8 mouse cellular contexts compared by ENCODE assay signal in the genomic region with DNA sequence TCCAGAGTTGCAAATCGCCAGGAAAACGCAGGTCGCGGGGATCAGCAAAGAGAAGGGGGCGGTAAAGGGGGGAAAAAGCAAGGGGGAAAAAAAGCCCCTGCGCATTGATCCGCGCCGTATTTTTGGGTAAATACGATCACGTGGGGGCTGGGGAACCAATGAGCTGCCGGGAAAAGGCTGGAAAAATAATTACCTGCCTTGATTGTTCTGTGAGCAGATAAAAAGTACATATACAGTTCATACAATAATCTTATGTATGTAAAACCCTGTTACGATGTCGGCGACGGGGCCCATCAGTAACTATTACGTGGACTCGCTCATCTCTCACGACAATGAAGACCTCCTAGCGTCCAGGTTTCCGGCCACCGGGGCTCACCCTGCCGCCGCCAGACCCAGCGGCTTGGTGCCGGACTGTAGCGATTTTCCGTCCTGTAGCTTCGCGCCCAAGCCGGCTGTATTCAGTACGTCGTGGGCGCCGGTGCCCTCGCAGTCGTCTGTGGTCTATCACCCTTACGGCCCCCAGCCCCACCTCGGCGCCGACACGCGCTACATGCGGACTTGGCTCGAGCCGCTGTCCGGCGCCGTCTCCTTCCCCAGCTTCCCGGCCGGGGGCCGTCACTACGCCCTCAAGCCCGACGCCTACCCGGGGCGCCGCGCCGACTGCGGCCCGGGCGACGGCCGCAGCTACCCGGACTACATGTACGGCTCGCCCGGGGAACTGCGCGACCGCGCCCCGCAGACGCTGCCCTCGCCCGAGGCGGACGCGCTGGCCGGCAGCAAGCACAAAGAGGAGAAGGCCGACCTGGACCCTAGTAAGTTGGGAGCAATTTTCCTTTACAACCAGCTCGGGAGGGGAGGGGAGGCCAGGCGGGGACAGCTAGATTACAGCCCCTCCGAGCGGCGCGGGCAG. TPM values are rescaled to one million over a fixed set of nuclear protein-coding genes. Genes with fewer than 3 reads are reported as not detected.
DNase-seq lines count a peak whose midpoint lies in the region; ATAC-seq and TF ChIP-seq lines count a peak whose summit lies in the region.

No protein-coding gene starts in this region.

- no peak for ATAC-seq in megakaryocyte, adult 5-6 weeks (ENCODE audit: poor library complexity, severe bottlenecking)
- ATAC-seq in intestine, postnatal 0 days = no peak

- H3K4me2 ChIP-seq in intestine, postnatal 0 days (replicated peaks; ENCODE audit: low read depth) = peak overlapping the region; percentile 52

- under 1% methylated on average over 88 of the region's 88 CpGs for WGBS in forebrain, embryonic 10.5 days
- under 1% methylated on average over 88 of the region's 88 CpGs for WGBS in intestine, postnatal 0 days

- no peaks in the 10 kb centered on the region for H3K9me3 ChIP-seq in megakaryocyte, embryonic 14.5 days
- H3K9me3 ChIP-seq in forebrain, embryonic 10.5 days = no peaks in the 10 kb centered on the region
- H3K9me3 ChIP-seq in intestine, postnatal 0 days (ENCODE audit: control insufficient read depth) = no peaks in the 10 kb centered on the region

- TF ChIP-seq CTCF in intestine, postnatal 0 days (IDR thresholded peaks at IDR 0.05; ENCODE audit: low read depth) = no peak

- H3K36me3 ChIP-seq in megakaryocyte, embryonic 14.5 days (replicated peaks; ENCODE audit: low read length) = no peaks in the 10 kb centered on the region
- H3K36me3 ChIP-seq in forebrain, embryonic 10.5 days (replicated peaks) = no peaks in the 10 kb centered on the region
- no peaks in the 10 kb centered on the region for H3K36me3 ChIP-seq in intestine, postnatal 0 days (ENCODE audit: control insufficient read depth, insufficient read depth)

- DNase-seq in forebrain, embryonic 10.5 days (ENCODE audit: extremely low spot score, low spot score) = no peak
- peak; percentile 49 for DNase-seq in naive thymus-derived CD4-positive, alpha-beta T cell, adult 2 months (ENCODE audit: low read depth)
- no peak for DNase-seq in cerebellum, adult 18-20 months
- DNase-seq in thymus, postnatal 0 days (ENCODE audit: low spot score) = no peak
- no peak for DNase-seq in layer of hippocampus, postnatal 25 days (ENCODE audit: extremely low spot score in 1 of 2, low spot score in 1 of 2)

- H3K4me1 ChIP-seq in megakaryocyte, embryonic 14.5 days = peaks cover 27% of the 10 kb centered on the region
- H3K4me1 ChIP-seq in forebrain, embryonic 10.5 days = peaks cover 13% of the 10 kb centered on the region
- H3K4me1 ChIP-seq in intestine, postnatal 0 days (replicated peaks; ENCODE audit: control insufficient read depth, insufficient read depth, low read length) = 0 out of 2 replicates have a peak, but pooled peaks cover 3% of the 10 kb centered on the region

- peaks cover 98% of the 10 kb centered on the region for H3K27me3 ChIP-seq in megakaryocyte, embryonic 14.5 days (replicated peaks)
- H3K27me3 ChIP-seq in forebrain, embryonic 10.5 days (ENCODE audit: poor library complexity, severe bottlenecking) = peaks cover 100% of the 10 kb centered on the region
- peaks cover 99% of the 10 kb centered on the region for H3K27me3 ChIP-seq in intestine, postnatal 0 days (replicated peaks; ENCODE audit: control insufficient read depth, insufficient read depth, low read length)

- peak overlapping the region; percentile 74 for H3K4me3 ChIP-seq in megakaryocyte, embryonic 14.5 days (replicated peaks)
- peak overlapping the region; percentile 40 for H3K4me3 ChIP-seq in forebrain, embryonic 10.5 days
- peak overlapping the region; percentile 25 for H3K4me3 ChIP-seq in intestine, postnatal 0 days (ENCODE audit: low read depth, low read length)

- no peak overlapping the region for H3K27ac ChIP-seq in forebrain, embryonic 10.5 days
- no peak overlapping the region for H3K27ac ChIP-seq in intestine, postnatal 0 days (ENCODE audit: low read depth, low read length)

- H3K9ac ChIP-seq in intestine, postnatal 0 days (ENCODE audit: low read depth, low read length) = peak overlapping the region; percentile 31; the same call in 1 of the 2 replicates

RNA-seq across cellular contexts. Expression of a gene that starts 5.4 kb away (rescaled TPM):
- not detected in 2 replicates for polyA plus RNA-seq in megakaryocyte, embryonic 14.5 days (2012; ENCODE audit: insufficient read depth, low replicate concordance)
- not detected in 2 replicates for total RNA-seq in megakaryocyte, adult 5-6 weeks (2015)
- not detected in 2 replicates for total RNA-seq in megakaryocyte, adult 5-6 weeks (2017)
- not detected in 2 replicates for polyA plus RNA-seq in forebrain, embryonic 10.5 days (2016; fragmentation: Nextera tagmentation; extraction: Ambion mirVana)
- polyA plus RNA-seq in intestine, postnatal 0 days (2015; fragmentation: Nextera tagmentation; extraction: Ambion mirVana) = 0.43 and 0.58 TPM in 2 replicates
- polyA plus RNA-seq in thymus, postnatal 0 days (2015; fragmentation: Nextera tagmentation; extraction: Ambion mirVana) = not detected in 2 replicates
- not detected for total RNA-seq in layer of hippocampus, postnatal 25 days (2021)

RNA-seq across cellular contexts. Expression of a gene that starts 8.8 kb away (rescaled TPM):
- 0.04 TPM in 1 of 2 replicates, not detected in the other for polyA plus RNA-seq in megakaryocyte, embryonic 14.5 days (2012; ENCODE audit: insufficient read depth, low replicate concordance)
- not detected in 2 replicates for total RNA-seq in megakaryocyte, adult 5-6 weeks (2015)
- total RNA-seq in megakaryocyte, adult 5-6 weeks (2017) = not detected in 2 replicates
- not detected in 2 replicates for polyA plus RNA-seq in forebrain, embryonic 10.5 days (2016; fragmentation: Nextera tagmentation; extraction: Ambion mirVana)
- 3.5 and 4.6 TPM in 2 replicates for polyA plus RNA-seq in intestine, postnatal 0 days (2015; fragmentation: Nextera tagmentation; extraction: Ambion mirVana)
- not detected in 2 replicates for polyA plus RNA-seq in thymus, postnatal 0 days (2015; fragmentation: Nextera tagmentation; extraction: Ambion mirVana)
- total RNA-seq in layer of hippocampus, postnatal 25 days (2021) = not detected

RNA-seq across cellular contexts. Expression of a gene that starts 14.4 kb away (rescaled TPM):
- not detected in 2 replicates for polyA plus RNA-seq in megakaryocyte, embryonic 14.5 days (2012; ENCODE audit: insufficient read depth, low replicate concordance)
- not detected in 2 replicates for total RNA-seq in megakaryocyte, adult 5-6 weeks (2015)
- total RNA-seq in megakaryocyte, adult 5-6 weeks (2017) = not detected in 2 replicates
- not detected in 2 replicates for polyA plus RNA-seq in forebrain, embryonic 10.5 days (2016; fragmentation: Nextera tagmentation; extraction: Ambion mirVana)
- polyA plus RNA-seq in intestine, postnatal 0 days (2015; fragmentation: Nextera tagmentation; extraction: Ambion mirVana) = 3.4 and 3.9 TPM in 2 replicates
- polyA plus RNA-seq in thymus, postnatal 0 days (2015; fragmentation: Nextera tagmentation; extraction: Ambion mirVana) = 0.16 TPM in 1 of 2 replicates, not detected in the other
- not detected for total RNA-seq in layer of hippocampus, postnatal 25 days (2021)

RNA-seq across cellular contexts. Expression of a gene that starts 15.0 kb away (rescaled TPM):
- polyA plus RNA-seq in megakaryocyte, embryonic 14.5 days (2012; ENCODE audit: insufficient read depth, low replicate concordance) = 0.08 TPM in 1 of 2 replicates, not detected in the other
- not detected in 2 replicates for total RNA-seq in megakaryocyte, adult 5-6 weeks (2015)
- not detected in 2 replicates for total RNA-seq in megakaryocyte, adult 5-6 weeks (2017)
- polyA plus RNA-seq in forebrain, embryonic 10.5 days (2016; fragmentation: Nextera tagmentation; extraction: Ambion mirVana) = not detected in 2 replicates
- 0.25 TPM in 1 of 2 replicates, not detected in the other for polyA plus RNA-seq in intestine, postnatal 0 days (2015; fragmentation: Nextera tagmentation; extraction: Ambion mirVana)
- not detected in 2 replicates for polyA plus RNA-seq in thymus, postnatal 0 days (2015; fragmentation: Nextera tagmentation; extraction: Ambion mirVana)
- not detected for total RNA-seq in layer of hippocampus, postnatal 25 days (2021)

RNA-seq across cellular contexts. Expression of a gene that starts 16.4 kb away (rescaled TPM):
- polyA plus RNA-seq in megakaryocyte, embryonic 14.5 days (2012; ENCODE audit: insufficient read depth, low replicate concordance) = not detected in 2 replicates
- total RNA-seq in megakaryocyte, adult 5-6 weeks (2015) = not detected in 2 replicates
- not detected in 2 replicates for total RNA-seq in megakaryocyte, adult 5-6 weeks (2017)
- polyA plus RNA-seq in forebrain, embryonic 10.5 days (2016; fragmentation: Nextera tagmentation; extraction: Ambion mirVana) = not detected in 2 replicates
- polyA plus RNA-seq in intestine, postnatal 0 days (2015; fragmentation: Nextera tagmentation; extraction: Ambion mirVana) = 3.0 and 3.5 TPM in 2 replicates
- 0.14 TPM in 1 of 2 replicates, not detected in the other for polyA plus RNA-seq in thymus, postnatal 0 days (2015; fragmentation: Nextera tagmentation; extraction: Ambion mirVana)
- total RNA-seq in layer of hippocampus, postnatal 25 days (2021) = not detected
